9 mouse cellular contexts compared by ENCODE assay signal in the genomic region with DNA sequence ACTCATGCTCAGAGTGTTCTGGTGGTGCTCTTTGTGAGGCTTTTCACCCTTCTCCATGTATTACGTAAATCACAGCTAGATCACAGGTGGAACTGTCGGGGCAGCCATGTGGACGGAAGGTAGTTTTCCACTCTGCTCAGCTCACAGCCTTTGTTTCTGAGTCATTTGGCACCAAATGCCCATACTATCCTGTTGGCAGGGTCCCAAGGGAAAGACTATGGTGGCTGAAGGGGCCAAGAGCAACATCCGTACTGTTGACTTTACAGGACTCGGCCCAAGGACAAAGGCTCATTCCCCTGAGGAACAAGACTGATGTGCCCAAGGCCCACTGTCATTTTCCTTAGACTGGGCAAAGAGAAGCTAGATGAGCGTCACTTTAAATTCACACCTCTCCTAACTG. TPM values are rescaled to one million over a fixed set of nuclear protein-coding genes. Genes with fewer than 3 reads are reported as not detected.
A peak's percentile ranks its signal among the peaks of the same experiment; 100 is the strongest.
DNase-seq lines count a peak whose midpoint lies in the region; ATAC-seq and TF ChIP-seq lines count a peak whose summit lies in the region.
"Had no signal": no experiment of that assay in that cellular context is flagged by ENCODE, and none has a peak within 500 bp of the region (broad histone marks: within the 10 kb centered on the region; RNA-seq: fewer than 3 reads in every experiment).

No protein-coding gene starts in this region.

- TF ChIP-seq EP300 in heart, postnatal 0 days (IDR thresholded peaks at IDR 0.05; ENCODE audit: low read depth) = 0 out of 2 replicates have a peak, but pooled peaks have one; percentile 39

- 71% methylated on average over 6 of the region's 6 CpGs for WGBS in kidney, embryonic 14.5 days
- 50% methylated on average over 6 of the region's 6 CpGs for WGBS in heart, postnatal 0 days

- H3K27ac ChIP-seq in kidney, embryonic 14.5 days (ENCODE audit: low read depth, low read length) = no peak overlapping the region
- H3K27ac ChIP-seq in heart, postnatal 0 days (ENCODE audit: low read depth) = no peak overlapping the region
- H3K27ac ChIP-seq: macrophage had no signal

- H3K4me3 ChIP-seq in kidney, embryonic 14.5 days (ENCODE audit: low read length) = no peak overlapping the region
- no peak overlapping the region for H3K4me3 ChIP-seq in heart, postnatal 0 days (ENCODE audit: low read depth, low read length)

- H3K9ac ChIP-seq in kidney, embryonic 14.5 days (ENCODE audit: low read depth, low read length) = no peak overlapping the region
- no peak overlapping the region for H3K9ac ChIP-seq in heart, postnatal 0 days (replicated peaks; ENCODE audit: low read depth, low read length)

- no peaks in the 10 kb centered on the region for H3K27me3 ChIP-seq in kidney, embryonic 14.5 days (ENCODE audit: control insufficient read depth, insufficient read depth, low read length)
- H3K27me3 ChIP-seq in heart, postnatal 0 days (ENCODE audit: control insufficient read depth, insufficient read depth, low read length) = no peaks in the 10 kb centered on the region

- no peaks in the 10 kb centered on the region for H3K36me3 ChIP-seq in kidney, embryonic 14.5 days (ENCODE audit: control insufficient read depth, insufficient read depth, low read length)
- no peaks in the 10 kb centered on the region for H3K36me3 ChIP-seq in heart, postnatal 0 days (replicated peaks; ENCODE audit: control insufficient read depth, insufficient read depth, low read length)

- H3K4me2 ChIP-seq in kidney, embryonic 14.5 days (replicated peaks; ENCODE audit: low read depth, low read length) = no peak overlapping the region
- H3K4me2 ChIP-seq in heart, postnatal 0 days (ENCODE audit: low read depth, low read length) = no peak overlapping the region

- peak; percentile 65 for DNase-seq in kidney, adult 11 months
- peak; percentile 71 for DNase-seq in adrenal gland, adult 8-10 months
- peak; percentile 66 for DNase-seq in heart, postnatal 0 days (ENCODE audit: low spot score)
- peak; percentile 54 for DNase-seq in lung, postnatal 14 days
- no peak for DNase-seq in T-cell, adult 2 months (ENCODE audit: low spot score)
- DNase-seq in thymus, postnatal 36 days = no peak
- no peak for DNase-seq in left cerebral cortex, adult 9 months (ENCODE audit: low spot score in 2 of 2)

- ATAC-seq in kidney, embryonic 14.5 days (ENCODE audit: low FRiP score, low TSS enrichment) = no peak
- ATAC-seq in heart, postnatal 0 days (ENCODE audit: insufficient read depth, low read depth) = peak; percentile 44

- no peaks in the 10 kb centered on the region for H3K9me3 ChIP-seq in kidney, embryonic 14.5 days (ENCODE audit: control insufficient read depth, low read length)
- no peaks in the 10 kb centered on the region for H3K9me3 ChIP-seq in heart, postnatal 0 days (replicated peaks; ENCODE audit: control insufficient read depth, low read length)

- no peak for TF ChIP-seq CTCF in heart, postnatal 0 days (IDR thresholded peaks at IDR 0.05; ENCODE audit: low read depth)

- H3K4me1 ChIP-seq in kidney, embryonic 14.5 days (ENCODE audit: control insufficient read depth, insufficient read depth, low read length) = no peaks in the 10 kb centered on the region
- H3K4me1 ChIP-seq in heart, postnatal 0 days (ENCODE audit: control insufficient read depth, insufficient read depth) = peaks cover 4% of the 10 kb centered on the region; the same call in 1 of the 2 replicates

RNA-seq across cellular contexts. Expression of a gene that starts 30.0 kb away (rescaled TPM):
- polyA plus RNA-seq in kidney, embryonic 14.5 days (2014; fragmentation: Nextera tagmentation; extraction: Ambion mirVana) = 12.1 and 19.3 TPM in 2 replicates
- total RNA-seq in adrenal gland, adult 8-10 months (2022) = 100 to 1,000 TPM in 1 of 4 experiments, 10 to 100 TPM in 3; 51.4 to 101 (median 75.3) TPM
- 21.0 and 38.2 TPM in 2 replicates for total RNA-seq in heart, postnatal 0 days (2014; rRNA removed; ENCODE audit: low replicate concordance)
- polyA plus RNA-seq in heart, postnatal 0 days (2015; fragmentation: Nextera tagmentation; extraction: Ambion mirVana) = 6.1 TPM in 2 replicates

Comparison
In these comparisons a context has a peak if more than half of its experiments do, and no peak if none do; other contexts are left out.
1. DNase-seq: peak in kidney, adult 11 months (single experiment), adrenal gland, adult 8-10 months (single experiment), heart, postnatal 0 days (single experiment) and lung, postnatal 14 days (single experiment); none in T-cell, adult 2 months (single experiment), thymus, postnatal 36 days (0 of 2) and left cerebral cortex, adult 9 months (0 of 2).